Mouse (Mus musculus): ENCODE data around the gene Gapdh.

The Gapdh gene

GRCm38 (mm10) chr6:125166861-125167650 lies 789 bp upstream of the Gapdh start:
- peak; percentile 80 for DNase-seq

DNA sequence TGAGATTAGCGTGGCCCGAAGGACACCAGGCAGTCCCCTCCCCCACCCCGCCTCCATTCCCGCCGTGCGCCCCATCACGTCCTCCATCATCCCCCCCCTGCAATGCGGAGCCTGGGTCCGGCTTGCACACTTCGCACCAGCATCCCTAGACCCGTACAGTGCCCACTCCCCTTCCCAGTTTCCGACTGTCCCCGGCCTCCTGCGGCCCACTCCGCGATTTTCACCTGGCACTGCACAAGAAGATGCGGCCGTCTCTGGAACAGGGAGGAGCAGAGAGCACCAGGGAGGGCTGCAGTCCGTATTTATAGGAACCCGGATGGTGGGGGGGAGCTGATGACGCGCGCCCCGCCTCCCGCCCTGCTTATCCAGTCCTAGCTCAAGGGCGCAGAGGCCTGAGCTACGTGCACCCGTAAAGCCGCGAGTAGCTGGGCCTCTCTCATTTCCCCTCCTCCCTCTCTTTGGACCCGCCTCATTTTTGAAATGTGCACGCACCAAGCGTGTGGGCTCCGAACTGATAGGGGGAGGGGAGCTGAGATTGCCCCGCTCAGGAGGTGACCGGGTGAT lies 857 bp downstream of the Gapdh start:
- DNase-seq, result peak; percentile 99

GRCm38 (mm10) chr6:125164672-125165327 lies 1.5 kb downstream of the Gapdh start:
- DNase-seq, result peak; percentile 84

DNA sequence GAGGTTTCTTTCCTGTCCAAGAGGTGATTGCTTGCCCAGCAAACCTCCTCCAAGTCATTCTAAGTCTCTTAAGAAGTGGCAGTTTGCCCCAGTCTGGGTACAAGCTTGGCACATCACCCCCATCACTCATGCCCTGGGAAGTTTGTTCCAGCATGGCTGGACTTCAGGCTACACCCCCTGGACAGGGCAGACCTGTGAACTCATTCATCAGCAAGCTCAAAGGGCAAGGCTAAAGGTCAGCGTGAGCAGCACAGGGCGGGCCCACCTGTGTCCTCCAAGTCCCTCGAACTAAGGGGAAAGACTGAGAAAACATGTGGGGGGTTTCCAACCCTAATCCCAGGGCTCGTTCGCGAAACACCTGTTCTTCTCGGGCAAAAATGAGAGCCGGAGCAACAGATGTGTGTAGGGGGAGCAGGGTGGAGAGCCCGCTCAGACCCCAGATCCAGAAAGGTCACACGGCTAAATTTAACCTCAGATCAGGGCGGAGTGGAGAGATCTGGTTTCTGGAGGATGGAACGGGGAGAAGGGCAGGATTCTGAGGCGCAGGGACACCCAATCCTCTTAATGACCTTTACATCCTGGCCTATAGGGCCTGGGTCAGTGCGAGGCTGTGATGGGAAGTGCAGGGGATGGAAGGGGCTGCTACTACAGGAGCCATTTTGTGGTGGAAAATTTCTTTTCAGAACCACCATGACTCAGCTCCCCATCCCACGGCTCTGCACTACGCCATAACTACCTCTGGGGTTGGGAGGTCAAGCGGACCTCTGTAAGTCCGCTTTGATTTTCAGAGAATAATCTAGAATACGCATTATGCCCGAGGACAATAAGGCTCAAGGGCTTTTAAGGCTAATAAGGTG lies 2.2 kb downstream of the Gapdh start:
- DNase-seq, result peak; percentile 70

GRCm38 (mm10) chr6:125162615-125163305 lies 3.5 kb downstream of the Gapdh start:
- DNase-seq, result peak; percentile 41

DNA sequence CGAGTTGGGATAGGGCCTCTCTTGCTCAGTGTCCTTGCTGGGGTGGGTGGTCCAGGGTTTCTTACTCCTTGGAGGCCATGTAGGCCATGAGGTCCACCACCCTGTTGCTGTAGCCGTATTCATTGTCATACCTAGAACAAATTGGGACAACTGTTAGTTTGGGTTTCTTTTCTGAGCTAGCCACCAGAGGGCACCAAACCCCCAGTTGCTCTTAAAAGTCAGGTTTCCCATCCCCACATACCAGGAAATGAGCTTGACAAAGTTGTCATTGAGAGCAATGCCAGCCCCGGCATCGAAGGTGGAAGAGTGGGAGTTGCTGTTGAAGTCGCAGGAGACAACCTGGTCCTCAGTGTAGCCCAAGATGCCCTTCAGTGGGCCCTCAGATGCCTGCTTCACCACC lies 4.3 kb downstream of the Gapdh start:
- peak; percentile 74 for DNase-seq

DNA sequence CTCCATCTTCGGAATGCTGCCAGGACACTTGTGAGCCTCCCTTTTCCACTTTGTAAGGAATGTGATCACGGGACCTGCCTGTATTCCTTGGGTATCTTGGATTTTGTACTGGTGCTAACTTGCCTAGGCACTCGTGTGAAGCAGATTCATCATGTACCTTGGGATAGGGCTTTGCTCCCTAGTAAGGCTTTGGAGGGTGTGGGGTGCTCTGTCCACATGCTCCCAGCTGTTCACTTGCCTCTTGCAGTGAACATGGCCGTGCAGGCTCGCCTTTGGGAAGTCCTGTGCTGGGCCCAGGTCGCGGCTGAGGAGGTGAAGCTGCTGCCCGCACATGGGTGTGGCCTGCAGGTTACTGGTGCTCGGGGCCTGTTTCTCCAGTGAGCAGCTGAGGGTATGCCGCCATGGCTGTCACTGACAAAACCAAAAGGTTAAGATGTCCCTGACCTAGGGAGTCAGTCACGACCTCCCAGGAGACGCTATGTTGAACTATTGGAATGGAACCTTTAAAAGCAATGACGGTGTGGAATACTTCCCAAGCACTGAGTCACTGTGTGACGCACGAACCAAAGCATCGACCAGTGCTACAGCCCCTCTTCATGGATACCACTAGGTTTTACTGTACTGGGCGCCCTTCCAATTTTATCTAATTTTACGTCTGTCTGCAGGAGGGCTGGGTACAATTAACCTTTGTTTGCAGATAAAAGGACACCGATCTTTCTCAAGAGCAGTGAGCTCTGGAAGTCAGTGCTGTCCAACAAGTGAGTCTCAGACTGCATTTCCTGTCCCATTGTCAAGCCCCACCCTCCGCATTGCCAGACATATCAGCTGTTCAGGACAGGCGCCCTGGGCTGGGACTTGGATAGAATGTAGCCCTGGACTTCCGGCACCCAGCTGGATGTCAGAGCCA lies 5.2 kb downstream of the Gapdh start:
- DNase-seq, result peak; percentile 64

GRCm38 (mm10) chr6:125160558-125160853 lies 5.8 kb downstream of the Gapdh start:
- DNase-seq, result peak; percentile 45

GRCm38 (mm10) chr6:125159773-125160557 lies 6.3 kb downstream of the Gapdh start:
- DNase-seq, result peak; percentile 19

GRCm38 (mm10) chr6:125158944-125159492 lies 7.2 kb downstream of the Gapdh start:
- peak; percentile 31 for DNase-seq

DNA sequence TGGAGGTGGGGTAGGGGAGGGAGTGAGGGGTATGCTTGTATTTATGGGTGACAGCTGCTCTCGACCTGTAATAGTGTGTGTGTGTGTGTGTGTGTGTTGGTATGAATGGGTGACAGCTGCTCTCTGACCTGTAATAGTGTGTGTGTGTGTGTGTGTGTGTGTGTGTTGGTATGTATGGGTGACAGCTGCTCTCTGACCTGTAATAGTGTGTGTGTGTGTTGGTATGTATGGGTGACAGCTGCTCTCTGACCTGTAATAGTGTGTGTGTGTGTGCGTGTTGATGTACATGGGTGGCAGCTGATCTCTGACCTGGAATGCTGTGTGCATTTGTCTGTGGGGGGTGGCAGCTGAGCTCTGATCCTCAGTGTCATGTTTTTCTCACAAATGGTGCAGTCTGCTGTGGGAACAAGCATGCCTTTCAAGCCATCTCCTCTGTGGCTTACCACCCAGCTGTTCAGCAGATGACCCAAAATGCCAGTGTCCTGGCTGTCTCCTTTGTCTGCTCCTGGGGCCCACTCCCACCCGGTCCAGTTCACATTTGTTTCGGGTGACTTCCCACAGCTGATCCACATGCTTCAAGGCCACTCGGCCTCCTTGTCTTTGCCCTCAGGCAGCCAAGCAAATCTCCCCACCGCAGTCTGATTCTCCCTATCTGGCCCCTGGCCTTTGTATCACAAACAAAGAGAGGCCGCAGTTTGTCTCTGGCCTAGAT lies 9.2 kb downstream of the Gapdh start:
- no peak for DNase-seq

GRCm38 (mm10) chr6:125156491-125156890 lies 9.8 kb downstream of the Gapdh start:
- no peak for DNase-seq

- DNase-seq, result peak; percentile 27
Observed at GRCm38 (mm10) chr6:125155262-125155661, 11.0 kb downstream of the Gapdh start.

DNA sequence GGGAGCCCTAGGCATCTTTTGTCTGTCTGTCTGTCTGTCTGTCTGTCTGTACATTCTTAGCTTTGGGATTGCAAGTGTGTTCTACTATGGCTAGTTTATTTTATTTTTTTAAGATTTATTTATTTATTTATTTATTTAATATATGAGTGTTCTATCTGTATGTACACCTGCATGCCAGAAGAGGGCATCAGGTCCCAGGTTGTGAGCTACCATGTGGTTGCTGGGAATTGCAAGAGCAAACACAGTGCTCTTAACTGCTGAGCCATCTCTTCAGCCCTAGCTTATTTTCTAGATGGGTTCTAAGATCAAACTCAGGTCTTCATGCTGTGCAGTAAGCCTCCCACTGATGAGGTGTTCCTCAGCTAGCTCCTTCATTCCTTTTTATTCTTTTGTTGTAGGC lies 11.7 kb downstream of the Gapdh start:
- peak; percentile 35 for DNase-seq

- DNase-seq, result no peak
Observed at GRCm38 (mm10) chr6:125153682-125154081, 12.6 kb downstream of the Gapdh start.

DNA sequence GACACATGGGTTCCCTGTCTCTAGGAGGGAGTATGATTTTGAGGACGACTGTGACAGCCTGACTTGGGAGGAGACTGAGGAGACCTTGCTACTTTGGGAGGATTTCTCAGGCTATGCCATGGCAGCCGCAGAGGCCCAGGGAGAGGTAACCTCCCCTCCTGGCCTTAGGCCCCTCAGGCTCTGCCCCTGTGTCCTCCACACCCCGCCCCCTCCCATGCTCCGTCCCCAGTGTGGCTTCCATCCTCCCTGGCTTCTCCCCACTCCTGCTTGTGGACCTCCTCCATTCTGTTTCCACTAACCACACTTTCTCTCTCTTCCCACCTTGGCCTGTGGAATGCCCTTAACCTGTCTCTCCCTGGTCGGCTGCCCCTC lies 13.3 kb downstream of the Gapdh start:
- DNase-seq, result no peak

DNA sequence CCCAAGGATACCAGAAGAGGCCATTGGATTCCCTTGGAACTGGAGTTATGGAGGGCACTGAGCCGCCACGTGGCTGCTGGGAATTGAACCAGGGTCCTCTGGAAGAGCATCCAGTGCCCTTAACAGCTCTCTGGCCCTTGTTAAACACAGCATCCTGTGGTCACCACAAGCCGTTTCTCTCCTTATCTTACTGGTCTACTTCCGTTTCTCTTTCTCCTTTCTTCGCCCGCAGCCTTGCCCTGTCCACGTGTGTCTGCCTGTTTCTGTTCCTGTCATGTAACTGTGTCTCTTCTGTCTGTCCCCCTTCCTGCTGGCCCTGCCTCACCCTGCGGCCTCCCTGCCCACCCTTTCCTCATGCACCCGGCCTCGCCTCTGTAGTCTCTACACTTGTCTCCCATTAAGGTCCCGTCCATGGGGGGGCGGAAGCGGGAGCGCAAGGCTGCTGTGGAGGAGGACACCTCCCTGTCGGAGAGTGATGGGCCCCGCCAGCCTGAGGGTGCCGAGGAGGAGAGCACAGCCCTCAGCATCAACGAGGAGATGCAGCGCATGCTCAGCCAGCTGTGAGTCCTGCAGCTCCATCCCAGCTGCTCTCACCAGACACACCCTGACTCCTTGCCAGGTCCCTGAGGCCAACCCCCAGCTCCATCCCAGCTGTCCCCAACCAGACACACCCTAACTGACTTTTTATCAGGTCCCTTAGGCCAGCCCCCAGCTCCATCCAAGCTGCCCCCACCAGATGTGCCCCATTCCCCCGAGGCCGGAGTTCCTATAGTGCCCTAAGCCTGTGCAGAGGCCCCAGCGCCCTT lies 13.9 kb downstream of the Gapdh start:
- DNase-seq, result peak; percentile 48

DNA sequence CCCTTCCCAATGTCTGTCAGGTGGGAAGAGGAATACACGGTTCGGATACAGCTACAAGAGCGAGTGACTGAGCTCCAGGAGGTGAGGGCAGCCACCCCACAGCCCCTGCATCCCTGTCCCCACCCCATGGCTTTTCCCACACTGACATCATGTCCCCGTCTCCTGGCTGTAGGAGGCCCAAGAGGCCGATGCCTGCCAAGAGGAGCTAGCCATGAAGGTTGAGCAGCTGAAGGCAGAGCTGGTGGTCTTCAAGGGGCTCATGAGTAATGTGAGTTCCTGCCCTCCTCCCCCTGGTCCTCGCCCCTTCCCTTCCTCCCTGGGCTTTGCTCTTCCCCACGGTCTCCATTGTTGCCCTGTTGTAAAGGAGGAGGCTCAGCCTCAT lies 16.7 kb downstream of the Gapdh start:
- DNase-seq, result no peak
